Mouse (Mus musculus): ENCODE measurements around the gene Magi2.
"Not testable (repeated sequence)": the region's sequence is repeated elsewhere in the genome, so short reads cannot be mapped to it uniquely, and the experiment has no call there.

The Magi2 gene

DNA sequence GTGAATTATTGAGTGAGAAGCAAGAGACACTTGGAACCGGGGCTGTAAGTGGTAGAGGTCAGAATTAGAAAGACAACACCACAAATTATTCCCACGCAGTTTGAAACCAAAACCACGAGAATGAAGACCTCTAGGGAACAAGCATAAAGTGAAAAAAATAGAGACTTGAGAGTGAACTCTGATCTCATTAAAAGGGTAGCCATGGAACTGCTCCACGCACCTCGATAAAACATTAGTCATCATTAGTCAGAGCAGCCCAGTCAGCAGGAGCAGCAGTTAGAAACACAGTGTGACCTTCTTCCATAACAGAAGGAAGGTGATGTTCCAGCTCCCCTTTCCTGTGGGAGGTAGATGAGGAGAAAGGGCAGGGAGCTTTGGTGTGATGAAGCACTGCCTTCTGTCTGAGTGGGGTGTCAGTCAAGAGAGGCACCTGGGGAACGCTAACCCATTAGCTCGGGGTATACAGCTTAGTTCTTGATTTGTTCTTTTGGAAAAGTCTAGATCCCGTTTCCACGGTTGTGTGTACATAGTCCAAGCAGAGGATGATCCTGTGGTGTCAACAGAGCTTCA lies 1272.3 kb downstream of the Magi2 start:
- DNase-seq (ENCODE audit: low read depth, low spot score): peak; percentile 58

DNA sequence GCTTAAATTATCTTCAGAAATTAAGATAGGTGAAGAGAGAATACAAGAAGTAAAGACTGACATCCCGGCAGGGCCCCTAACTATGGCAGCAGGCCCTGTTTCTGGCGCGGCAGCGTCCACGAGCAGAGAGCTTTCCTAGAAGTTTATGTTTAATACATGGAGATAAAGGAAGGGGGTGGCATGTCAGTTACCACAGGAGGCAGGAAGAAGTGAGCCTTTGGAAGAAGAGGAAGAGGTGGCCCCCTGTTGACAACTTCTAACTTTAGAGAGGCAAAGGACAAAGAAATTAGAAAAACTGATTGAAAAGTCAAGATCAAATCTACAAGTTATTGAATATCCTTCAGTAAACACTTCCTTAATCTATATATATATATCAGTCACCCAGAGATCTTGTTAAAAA lies 1281.8 kb downstream of the Magi2 start:
- no peak for DNase-seq (ENCODE audit: low read depth, low spot score)

GRCm38 (mm10) chr5:20509606-20510005 lies 1282.8 kb downstream of the Magi2 start:
- no peak for DNase-seq (ENCODE audit: low read depth, low spot score)

GRCm38 (mm10) chr5:20512377-20513126 lies 1285.7 kb downstream of the Magi2 start:
- DNase-seq (ENCODE audit: low read depth, low spot score): no peak

DNA sequence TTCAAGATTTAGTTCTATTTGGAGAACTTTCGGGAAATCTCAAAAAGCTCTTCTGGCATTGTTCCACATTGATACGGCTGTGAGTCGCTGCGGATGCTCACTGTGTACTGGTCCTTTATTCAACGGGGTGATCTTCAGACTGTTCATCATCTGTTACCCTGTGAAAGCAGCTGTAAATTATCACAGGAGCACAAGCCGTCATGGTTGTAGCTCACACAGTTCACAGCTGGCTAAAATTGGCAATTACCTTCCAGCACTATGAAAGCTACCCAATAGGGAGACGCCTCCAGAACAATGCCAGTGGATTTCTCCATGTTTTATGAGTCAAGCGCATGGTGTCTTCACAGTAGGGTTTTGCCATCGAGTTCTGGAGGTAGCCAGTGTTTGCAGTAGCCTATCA lies 1294.8 kb downstream of the Magi2 start:
- DNase-seq (ENCODE audit: low read depth, low spot score): no peak

GRCm38 (mm10) chr5:20522047-20522446 lies 1295.2 kb downstream of the Magi2 start:
- no peak for DNase-seq (ENCODE audit: low read depth, low spot score)

DNA sequence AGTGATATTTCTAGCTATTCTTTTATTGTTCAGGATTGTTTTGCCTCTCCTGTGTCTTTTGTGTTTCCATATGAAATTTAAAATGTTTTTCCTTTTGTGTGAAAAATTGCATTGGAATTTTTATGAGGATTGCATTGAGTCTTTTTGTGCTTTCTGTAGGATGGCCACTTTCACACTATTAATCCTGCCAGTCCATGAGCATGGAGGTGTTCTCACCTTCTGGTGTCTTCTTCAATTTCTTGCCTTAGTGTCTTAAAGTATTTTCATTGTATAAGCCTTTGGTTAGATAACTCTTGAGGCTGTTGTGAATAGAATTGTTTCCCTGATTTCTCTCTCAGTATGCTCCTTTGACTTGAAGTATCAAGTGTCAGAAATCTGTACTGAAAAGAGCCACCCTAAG lies 1296.9 kb downstream of the Magi2 start:
- DNase-seq (ENCODE audit: low read depth, low spot score): no peak

DNA sequence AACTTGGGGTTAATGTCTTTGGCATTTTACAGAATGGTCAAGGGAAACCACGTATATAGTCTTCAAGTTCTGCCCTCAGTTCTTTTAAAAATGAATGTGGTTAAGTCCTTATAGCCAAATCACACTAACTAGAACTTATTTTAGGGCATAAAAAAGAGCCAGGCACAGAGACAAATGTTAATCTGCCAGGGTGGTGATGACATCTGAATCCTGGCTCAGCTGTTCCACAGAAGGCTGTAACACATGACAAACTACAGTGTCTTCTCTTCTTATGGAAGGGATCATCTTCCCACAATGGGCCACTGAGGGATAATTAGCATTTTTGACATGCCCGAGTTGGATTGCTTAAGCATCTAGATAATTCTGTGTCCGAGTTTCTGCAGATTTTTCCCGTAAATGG lies 1299.8 kb downstream of the Magi2 start:
- DNase-seq (ENCODE audit: low read depth, low spot score): not testable (repeated sequence)

GRCm38 (mm10) chr5:20536544-20536943 lies 1309.7 kb downstream of the Magi2 start:
- DNase-seq (ENCODE audit: low read depth, low spot score): no peak

DNA sequence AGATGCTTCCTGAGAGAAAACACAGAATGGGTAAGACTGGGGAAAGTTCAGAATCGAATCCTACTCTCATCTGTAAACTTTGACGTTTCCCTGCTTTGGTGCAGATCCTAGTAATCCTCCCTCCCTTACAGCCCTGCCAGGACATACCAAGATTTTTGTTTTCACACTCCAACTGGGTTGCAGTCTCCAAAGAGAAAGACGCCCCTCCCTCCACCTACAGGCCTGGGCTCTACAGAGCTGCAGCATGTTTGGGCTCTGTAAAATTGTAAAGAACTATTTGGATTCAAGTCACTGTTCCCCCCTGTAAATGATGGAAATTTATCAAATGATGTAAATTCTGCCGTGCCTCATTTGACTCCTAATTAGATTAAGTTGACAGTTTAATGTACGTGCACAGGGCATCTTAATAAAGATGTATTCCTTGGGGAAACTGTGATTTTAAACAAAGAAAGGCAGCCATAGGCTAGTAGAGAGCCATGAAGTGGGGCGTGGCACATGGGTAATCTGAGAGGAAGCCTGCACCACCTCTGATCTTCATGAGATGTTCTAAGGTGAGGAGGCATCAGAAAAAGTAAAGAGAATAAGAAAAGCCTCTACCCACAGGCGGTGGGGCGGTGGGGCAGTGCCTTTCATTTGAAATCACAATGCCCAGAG lies 1310.7 kb downstream of the Magi2 start:
- DNase-seq (ENCODE audit: low read depth, low spot score): no peak

GRCm38 (mm10) chr5:20544374-20544773 lies 1317.5 kb downstream of the Magi2 start:
- DNase-seq (ENCODE audit: low read depth, low spot score): no peak

DNA sequence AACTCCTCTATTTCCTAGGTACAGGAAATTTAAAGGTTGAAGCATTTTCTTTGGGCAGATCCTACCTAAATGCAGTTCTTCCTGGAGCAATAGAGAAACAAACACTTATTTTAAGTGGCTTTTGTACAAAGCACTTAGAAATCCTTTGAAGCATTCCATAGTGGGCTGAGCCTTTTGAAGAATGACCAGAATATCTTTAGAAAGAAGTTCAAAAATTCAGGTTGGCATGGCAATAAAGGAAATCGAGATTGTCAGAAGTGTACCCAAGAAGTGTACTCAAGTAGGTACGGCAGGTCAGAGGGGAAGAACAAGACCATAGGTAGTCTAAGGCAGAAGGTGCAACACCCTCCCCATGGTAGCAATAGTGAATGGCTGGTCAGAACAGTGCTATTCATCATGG lies 1332.5 kb downstream of the Magi2 start:
- no peak for DNase-seq (ENCODE audit: low read depth, low spot score)

DNA sequence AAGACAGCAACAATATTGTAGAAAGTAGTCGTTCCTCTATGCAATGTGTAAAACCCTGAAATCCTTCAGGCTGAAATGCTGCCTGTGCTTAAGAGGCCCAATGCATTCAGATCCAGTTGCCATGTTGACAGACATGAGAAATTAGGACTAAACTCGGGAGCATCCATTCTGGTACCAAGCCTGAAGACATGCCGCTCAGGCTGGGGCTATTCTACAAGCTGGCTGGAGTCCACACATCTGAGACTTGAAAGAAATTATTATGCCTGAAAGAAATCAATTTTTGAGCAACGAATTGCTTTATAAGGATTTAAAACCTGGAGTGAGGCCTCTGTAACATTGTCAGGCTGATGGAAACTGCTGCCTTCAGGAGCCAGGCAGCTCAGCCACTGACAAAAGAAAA lies 1333.0 kb downstream of the Magi2 start:
- no peak for DNase-seq (ENCODE audit: low read depth, low spot score)

- DNase-seq (ENCODE audit: low read depth, low spot score): no peak
Measured at GRCm38 (mm10) chr5:20568421-20568820, 1341.6 kb downstream of the Magi2 start.

GRCm38 (mm10) chr5:20568966-20569365 lies 1342.1 kb downstream of the Magi2 start:
- no peak for DNase-seq (ENCODE audit: low read depth, low spot score)

DNA sequence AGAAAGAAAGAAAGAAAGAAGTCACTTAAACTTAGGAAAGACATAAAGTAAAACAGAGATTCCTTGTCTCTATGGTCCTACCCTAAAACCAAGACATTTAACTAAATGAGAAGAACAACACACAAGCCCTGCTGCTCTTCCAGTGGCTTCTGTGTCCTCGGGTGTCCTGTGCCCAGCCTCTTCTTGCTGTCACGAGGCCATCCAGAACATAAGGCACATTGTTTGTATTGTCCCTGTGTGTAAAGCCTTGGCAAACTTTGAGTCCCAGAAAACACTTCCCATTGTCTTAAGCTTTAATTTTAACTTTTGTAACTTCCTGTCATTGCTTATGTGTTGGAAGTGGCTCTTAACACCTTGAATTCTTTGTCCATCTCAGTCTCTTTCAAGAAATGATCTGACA lies 1348.0 kb downstream of the Magi2 start:
- DNase-seq (ENCODE audit: low read depth, low spot score): no peak

DNA sequence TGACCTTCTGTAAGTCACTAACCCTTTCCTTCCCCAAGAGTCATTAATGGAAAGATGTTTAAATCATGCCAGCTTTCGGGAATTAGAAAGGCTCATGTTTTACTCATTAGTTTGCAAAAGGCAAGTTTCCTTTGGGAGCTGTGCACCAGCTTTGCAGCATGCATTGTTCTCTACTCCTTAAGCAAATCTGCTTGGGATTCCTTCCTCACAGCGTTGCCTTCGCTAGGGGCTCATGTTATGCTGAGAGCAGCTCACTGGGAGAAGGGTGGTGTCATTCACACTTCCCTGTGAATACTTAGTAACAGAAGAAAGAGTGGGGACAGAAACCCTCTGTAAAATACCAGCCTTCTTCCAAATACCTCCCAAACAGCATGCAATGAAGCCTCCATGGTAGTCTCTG lies 1349.0 kb downstream of the Magi2 start:
- no peak for DNase-seq (ENCODE audit: low read depth, low spot score)

- no peak for DNase-seq (ENCODE audit: low read depth, low spot score)
Measured at GRCm38 (mm10) chr5:20576266-20576665, 1349.4 kb downstream of the Magi2 start.

DNA sequence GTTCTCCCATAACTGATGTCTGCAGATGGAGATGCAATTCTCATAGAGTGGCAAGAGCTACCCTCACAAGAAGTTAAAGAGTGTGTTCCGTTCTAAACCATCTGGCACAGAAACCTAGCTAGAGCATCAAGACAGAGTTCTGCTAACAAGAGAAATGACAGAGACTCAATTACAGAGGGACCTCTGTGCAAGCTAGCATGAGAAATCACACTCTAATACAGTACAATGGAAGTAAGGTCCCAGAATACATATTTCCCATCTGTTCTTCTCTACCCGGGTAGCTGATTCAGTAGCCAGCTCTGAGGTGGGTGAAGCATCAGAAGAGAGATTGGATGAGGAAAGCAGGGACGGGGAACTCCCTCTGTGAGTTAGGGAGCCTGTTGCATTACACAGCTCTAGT lies 1351.8 kb downstream of the Magi2 start:
- no peak for DNase-seq (ENCODE audit: low read depth, low spot score)

DNA sequence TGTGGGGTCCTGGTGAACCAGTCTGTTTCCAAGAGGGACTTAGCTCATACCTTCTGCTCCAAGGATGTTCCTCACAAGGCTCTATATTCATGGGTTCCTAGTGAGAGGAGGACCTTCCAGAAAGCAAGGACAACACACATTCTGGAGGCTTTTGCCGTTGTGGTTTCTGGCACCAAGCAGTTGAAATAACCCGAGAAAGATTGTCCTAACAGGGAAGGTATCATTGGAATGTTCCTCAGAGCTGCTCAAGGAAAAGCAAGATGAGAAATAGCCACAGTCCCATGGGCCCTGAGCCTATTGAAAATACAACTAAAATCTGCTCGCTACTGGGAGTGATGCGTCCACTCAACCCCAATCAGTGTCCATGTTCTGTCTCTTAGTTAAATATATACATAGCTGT lies 1353.8 kb downstream of the Magi2 start:
- DNase-seq (ENCODE audit: low read depth, low spot score): no peak

DNA sequence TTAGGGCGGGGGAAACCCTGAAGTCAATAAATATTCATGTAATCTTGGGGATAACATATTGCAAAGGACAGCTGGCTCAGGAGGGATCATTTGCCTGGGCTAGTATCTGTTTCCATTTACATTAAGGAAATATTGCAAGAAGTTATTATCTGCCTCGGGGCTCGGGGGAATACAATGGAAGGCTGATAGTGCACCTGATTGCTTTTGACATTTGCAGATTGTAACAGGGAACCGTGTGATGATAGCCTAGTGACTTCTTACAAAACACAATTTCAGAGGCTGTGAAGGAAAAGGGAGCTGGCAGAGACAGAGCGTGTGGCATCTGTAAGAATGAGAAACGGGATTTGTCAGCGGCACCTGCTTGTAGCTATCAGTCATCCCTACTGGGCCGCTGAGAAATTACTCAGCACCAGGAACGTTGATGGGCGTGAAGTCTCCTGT lies 1356.2 kb downstream of the Magi2 start:
- DNase-seq (ENCODE audit: low read depth, low spot score): no peak

DNA sequence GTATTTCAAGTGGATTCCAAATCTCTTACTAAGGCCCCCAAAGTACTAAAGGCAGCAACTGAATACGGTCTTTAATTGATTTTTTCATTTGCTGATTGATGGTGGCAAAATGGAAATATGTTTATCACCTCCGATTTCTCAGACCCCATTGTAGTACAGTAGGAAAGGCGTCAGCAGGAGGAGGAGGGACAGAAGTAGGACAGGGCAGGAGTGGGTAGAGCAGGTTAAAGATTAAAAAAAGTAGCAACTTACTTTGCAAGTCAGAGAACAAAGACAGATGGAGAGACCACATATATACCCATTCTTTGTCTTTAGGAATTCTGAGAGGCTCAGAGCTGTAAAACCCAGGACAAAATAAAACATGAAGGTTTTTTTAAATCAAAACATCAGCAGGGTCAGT lies 1356.8 kb downstream of the Magi2 start:
- no peak for DNase-seq (ENCODE audit: low read depth, low spot score)

GRCm38 (mm10) chr5:20584769-20585168 lies 1357.9 kb downstream of the Magi2 start:
- DNase-seq (ENCODE audit: low read depth, low spot score): no peak

Measured in 3T3-L1 (cell line).